Mouse (Mus musculus): ENCODE measurements at regions not wholly inside any gene's neighbourhood (a gene's known extent, or its start where the extent isn't known, plus 50 kb on each side); places are given as distances from the start of the nearest gene placed in this dataset.
A peak's percentile ranks its signal among the peaks of the same experiment; 100 is the strongest.

DNA sequence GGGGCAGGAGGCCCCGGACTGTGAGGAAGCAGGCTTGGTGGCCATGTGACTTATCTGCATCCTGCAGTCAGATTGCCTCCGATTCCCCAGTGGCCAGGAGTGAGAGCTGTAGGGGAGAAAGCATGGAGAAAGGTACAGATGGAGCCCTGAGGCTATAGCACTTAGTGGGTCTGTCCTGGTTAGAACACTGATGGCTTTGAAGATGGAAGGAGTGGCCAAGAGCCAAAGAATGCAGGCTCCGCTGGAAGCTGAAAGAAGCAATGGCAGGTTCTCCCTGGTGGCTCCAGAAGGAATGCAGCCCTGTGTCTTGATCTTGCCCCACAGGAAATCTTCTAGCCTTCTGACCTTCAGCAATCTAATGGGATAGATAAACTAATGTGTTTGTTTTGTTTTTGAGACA, 926.3 kb downstream of the 4930447A16Rik start:
- no peak for DNase-seq

DNA sequence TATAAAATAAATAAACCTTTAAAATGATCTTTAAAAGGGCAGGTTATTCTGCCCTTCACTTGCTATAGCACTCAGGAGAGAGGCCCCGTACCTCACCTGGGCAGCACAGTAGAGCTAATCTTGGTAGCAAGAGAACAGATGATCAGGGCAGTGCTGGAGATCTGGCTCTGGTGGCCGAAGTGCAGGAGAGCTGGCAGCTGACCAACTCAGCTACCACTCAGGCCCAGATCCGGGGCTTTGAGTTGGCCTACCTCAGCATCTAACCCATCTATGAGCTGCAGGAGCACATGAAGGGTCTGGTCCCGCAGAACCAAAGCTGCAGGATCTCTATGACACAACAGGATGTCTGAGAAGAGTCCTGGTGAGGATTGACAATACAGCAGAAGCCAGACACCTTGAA, 928.0 kb downstream of the 4930447A16Rik start:
- no peak for DNase-seq

DNA sequence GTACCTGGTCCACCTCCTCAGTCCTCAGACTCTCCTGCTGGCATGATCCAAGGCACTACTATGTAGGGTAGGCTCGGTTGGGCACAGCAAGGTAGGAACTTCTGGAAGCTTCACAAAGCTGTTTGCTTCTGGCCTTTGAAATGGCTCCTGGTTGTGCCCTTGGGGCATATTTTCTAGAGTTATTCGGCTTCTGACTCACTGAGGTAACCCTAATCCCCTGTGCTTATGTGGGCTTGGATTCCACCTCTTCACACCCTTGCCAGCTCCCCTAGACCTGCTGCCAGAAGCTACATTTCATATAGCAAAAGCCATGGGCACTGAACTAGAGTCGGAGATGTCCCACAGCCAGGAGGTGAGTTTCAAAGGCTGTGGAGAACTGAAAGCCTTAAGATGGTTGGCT, 933.7 kb downstream of the 4930447A16Rik start:
- DNase-seq: no peak

DNA sequence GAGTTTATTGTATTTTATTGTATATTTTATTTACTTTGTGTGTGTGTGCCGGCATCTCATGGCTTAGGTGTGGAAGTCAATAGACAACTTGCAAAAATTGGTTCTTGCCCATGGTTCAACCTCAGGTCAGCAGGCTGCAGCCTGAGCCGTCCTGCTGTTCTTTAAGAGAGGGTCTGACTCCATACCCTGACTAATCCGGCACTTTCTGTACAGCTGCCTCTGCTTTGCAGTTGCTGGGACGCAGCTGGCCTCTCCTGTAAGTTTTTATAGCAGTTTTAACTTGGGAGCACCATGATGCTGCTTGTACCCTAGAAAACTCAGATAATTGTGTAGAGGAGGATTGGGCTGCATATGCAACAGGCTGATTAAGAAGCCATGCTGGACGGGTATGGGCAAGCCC, 938.2 kb downstream of the 4930447A16Rik start:
- DNase-seq: no peak

DNA sequence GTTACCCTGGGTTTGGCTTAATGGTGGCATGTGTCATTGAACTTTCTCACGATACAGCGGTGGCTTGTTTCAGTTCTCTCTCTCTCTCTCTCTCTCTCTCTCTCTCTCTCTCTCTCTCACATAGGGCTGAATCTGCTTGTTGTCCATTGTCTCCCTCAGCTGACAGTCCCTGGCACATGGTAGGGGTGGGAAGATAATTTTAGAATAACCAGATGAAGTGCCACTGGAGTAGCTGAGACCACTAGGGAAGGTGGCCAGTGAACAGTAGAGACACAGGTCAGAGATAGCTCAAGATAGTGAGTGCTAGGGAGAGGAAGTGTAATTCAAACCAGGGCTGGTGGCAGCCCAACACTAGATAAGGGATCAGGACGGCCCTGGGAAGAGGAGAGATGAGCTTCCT, 938.7 kb downstream of the 4930447A16Rik start:
- DNase-seq: no peak

DNA sequence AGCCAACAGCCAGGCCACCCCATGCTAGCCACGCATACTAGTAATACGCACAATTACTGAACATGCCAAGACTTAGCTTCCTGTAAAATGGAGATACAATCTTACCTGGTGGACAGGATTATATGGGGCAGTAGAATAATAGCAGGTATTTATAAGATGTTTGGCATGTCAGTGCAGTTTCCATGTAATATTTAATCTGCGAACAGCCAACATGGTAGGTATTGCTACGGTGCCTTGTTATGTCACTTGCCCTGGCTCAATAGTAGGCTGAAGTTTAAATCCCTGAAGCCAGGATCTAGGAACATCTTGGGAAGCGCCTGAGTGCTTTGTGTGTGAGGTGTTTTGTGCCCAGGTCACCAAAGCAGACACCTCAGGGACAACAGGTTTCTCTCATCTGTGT, 942.3 kb downstream of the 4930447A16Rik start:
- DNase-seq: no peak

DNA sequence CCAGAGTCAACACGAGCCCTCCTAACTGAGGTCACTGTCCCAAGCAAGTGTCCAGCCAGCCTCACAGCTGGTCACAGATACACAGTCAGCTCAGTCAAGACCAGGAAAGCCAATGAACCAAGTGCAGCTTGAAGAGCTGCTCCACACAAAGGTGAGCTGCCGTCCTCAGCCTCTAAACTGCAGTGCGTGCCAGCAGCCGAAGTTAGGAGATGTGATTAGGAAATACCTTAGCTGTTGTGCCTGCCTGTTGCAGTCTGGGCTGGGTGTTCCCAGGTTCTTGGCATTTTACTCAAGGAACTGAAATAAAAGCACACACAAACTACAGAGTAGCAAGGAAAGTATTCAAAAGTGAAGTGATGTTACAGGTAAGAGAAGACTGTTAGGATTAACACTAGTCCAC, 942.9 kb downstream of the 4930447A16Rik start:
- DNase-seq: no peak

DNA sequence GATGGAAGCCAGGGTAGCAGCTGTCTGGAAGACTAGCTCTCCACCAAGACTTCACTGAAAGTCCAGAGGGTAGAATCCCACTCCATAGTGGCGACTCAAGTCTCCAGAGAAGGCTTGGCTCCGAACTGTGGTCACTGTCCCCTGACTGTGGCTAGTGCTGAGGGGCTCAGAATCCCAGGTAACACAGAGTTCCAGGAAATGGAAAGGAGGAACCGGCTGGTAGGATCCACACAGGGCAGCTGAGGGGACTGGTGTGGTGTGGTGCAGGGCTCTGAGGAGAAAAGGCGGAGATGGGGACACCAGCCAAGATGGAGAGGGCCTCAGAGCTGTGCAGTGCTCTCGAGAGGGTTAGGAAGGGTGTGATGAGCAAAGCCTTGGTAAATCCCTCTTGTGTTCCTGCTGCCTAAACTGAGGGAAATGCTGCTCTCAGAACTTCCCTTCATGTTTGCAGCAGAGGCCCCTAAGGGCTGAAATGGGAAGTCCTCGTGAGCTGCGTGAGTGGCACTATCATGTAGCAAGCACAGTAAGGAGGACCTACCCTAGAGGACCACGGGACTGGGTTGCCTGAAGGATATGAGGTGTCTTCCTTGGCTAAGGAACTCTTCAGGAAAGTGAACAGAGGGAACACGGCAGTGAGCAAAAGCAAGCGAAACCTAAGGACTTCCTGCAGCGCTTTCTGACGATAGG, 946.2 kb downstream of the 4930447A16Rik start:
- peak; percentile 90 for DNase-seq

DNA sequence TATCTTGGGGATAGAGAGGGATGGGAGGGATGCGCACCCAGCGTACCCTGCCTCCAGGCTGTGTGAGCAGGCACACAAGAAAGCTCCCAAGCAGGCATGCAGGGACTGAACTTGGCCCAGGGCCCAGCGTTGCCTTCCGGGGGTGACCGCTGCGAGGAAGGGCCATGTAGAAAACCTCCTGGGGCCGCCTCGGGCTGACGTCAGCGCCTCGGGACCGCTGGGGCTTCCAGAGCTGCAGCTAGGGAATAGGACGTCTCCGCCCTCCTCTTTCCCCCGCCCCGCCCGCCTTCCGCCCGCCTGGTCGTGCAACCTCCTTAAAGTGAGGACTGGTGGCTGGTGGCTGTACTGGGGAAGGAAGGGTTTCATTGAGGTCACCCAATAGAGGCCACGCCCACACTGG, 948.4 kb downstream of the 4930447A16Rik start:
- peak; percentile 99 for DNase-seq

DNA sequence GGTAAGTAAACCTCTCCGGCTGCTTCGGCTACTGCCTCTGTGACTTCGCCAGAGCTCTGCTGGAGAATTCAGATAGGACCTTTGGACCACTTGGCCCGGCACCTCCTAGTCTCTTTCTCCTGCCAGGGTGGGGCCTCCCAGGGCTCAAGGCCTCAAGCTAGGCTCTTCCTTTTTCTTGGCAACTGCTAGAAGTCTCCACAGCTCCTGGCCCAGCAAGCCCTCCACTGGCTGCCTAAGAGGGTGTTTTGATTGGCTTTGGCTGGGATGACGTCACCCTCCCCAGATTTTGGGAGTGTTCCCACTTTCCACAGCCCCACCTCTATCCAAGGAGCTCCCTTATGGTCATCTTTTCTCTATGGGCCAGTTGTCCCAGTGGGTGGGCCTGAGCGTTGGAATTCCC, 949.4 kb downstream of the 4930447A16Rik start:
- DNase-seq: peak; percentile 100

DNA sequence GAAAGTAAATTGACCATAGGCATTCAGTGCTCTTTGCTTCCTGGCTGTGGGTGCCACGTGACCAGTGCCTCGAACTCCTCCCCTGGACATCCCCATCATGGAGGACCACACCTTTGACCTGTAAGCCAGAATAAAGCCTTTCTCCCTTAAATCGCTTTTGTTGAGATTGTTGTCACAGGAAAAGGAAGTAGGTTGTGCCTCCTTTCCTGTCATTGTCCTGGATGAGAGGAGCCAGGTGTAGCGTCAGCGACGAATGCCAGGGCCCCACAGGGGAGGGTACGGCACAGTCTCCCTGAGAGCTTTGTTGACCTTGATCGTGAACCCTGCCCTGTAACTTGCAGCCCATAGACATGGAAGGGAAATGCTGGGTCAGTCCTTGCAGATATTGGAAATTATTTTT, 952.8 kb downstream of the 4930447A16Rik start:
- peak; percentile 98 for DNase-seq

DNA sequence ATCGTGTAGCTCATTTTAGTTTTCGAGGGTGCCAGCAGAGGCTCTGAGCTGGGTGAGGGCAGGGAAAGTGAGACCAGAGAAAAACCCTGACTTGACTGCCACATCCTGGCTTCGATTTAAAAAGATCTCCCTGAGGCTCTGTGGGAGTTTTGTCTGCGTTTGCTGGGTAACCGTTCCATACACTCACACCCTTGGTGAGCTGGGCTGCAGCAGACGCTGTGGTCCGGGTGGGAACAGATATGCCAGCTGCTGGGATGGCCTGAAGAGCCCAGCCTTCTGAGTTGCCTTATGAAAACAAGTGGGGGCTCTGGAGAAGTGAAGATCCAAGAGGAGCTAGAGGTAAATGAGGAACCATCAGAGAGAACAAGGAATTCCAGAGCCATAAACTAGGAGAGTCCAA, 962.3 kb downstream of the 4930447A16Rik start:
- no peak for DNase-seq

DNA sequence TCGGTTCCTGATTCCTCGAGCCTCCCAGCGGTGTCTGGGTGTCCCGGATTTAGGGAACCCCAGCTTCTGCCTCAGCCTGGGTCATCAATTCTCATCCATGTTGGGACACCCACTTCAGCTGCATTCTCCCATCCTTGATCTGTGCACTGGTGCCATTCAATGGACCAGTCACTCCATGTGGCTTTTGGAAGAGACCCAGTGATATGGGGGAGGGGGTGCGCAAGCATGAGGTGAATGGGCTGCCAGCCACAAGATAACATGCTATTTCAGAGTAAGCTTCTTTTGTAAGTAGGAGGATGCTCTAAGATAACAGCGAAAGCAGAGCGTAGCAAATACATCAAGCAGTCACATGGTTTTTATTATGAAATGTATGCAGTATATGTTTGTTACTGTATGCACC, 963.1 kb downstream of the 4930447A16Rik start:
- no peak for DNase-seq

DNA sequence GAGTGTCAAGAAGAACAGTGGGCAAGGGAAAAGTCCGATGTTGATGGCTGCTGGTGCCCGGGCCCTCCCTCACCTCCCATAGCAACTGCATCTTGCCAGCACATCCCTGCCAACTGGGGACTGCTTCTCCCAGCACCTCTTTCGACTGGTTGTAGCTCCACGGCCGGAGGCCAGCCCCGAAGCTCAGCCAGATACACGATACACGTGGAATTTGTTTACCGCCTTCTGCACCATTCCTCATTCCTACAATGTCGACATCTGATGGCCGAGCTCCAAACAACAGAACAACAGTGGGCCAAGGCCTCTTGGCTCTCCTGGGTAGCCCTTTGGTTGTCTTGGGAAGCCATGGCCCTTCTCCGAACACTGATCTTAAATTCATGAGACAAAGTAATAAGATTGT, 965.1 kb downstream of the 4930447A16Rik start:
- DNase-seq: peak; percentile 92

DNA sequence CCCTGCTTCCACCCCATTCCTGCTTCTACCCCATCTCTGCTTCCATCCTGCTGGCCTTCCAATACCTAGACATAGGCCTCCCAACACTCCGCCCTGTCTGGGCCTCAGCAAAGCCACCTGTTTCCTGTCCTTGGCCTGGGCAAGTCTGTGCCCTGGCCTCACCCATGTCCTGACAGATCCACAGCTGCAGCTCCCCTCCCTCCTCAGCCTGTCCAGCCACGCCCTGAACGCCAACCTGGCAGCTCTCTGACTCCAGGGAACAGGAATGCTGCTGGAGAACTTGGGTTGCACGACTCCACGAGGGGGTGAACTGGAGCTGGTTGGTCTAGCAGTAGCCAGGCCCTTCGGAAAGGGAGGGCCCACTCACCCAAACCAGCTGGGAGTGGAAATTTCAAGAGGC, 966.1 kb downstream of the 4930447A16Rik start:
- peak; percentile 97 for DNase-seq

DNA sequence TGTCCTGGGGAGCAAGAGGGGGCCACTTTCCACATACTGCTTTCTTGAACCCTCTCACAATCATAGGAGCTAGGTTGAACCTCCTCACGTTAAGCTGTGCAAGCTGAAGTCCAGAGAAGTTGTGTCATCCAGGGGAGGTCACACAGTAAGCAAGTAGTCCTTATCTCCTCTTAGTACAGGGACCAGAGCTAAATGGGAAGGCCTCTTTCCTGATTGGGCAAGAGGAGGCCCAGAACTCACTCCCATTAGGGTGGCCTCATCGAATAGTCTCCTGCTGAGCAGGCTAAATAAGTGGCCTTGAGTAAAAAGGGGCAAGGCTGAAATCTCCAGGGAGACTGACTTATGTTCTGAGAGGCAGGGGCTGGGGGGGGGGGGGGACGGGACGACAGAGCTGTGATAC, 966.5 kb downstream of the 4930447A16Rik start:
- DNase-seq: peak; percentile 92

DNA sequence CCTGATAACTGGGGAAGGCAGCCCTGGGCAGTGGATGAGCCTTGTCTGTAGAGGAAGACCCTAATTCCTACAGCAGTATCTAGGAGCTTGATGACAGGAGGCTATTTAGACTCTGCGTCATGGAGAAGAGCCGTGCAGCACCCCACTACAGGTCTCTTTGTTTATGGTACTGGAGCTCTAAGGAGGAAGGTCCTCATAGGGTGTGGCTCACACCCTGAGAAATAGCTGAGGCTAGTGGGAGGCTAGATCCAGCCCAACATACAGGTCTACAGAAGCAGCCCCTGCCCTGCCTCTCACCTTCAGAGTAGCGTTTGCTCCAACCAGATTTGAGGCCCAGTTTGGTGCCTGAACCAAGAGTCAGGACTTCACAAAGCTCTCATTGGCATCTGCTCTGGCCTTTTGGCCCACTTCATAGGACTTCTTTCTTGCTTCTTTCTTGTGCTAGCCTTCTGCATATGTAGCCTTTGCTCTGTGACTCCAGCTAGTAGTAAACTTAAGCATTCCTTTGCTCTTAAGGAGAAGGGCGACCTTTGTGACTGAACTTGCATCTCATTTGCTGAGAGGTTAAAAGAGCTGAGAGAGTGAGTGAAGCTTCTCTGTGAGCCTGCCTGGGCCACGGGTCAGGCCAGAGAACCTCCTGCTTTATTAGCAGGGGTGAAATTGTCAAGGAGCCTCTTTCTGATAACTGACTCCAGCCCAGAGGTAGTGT, 967.2 kb downstream of the 4930447A16Rik start:
- DNase-seq: peak; percentile 82

DNA sequence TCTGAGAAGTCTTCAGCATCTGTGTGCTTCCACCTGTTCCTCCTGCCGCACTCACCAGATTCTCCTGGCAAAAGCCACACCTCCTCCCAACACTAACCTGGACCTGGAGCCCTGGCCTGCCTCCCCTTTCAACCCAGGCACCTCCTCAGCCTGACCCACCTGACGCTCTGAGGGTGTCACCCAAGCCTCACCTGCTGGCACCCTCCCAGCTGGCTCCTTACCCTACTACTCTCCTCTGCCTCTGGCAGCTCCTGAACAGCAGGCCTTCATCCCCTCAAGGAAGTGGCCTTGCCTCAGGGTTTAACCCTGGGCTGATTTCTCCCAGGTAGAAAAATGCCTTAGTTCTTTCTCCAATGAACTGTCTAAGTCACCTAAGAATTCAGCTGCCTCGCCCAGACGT, 973.5 kb downstream of the 4930447A16Rik start:
- no peak for DNase-seq

DNA sequence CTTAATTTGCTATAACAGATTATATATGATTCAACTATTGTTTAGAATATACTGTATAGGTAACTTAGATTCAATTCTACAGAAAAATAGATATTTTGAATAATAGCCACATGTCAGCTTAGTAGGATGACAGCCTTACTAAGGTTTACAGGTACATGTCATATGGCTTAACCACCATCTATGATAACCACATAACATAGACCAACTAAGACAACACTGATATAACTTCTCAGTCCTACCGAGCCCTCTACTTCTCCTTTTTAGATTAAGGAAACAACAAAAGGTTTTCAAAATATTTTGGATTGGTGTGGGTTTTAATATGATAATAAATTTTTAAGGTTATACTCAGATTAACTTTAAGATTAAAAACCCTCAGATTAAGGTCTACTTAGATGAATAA, 977.4 kb downstream of the 4930447A16Rik start:
- DNase-seq: no peak

DNA sequence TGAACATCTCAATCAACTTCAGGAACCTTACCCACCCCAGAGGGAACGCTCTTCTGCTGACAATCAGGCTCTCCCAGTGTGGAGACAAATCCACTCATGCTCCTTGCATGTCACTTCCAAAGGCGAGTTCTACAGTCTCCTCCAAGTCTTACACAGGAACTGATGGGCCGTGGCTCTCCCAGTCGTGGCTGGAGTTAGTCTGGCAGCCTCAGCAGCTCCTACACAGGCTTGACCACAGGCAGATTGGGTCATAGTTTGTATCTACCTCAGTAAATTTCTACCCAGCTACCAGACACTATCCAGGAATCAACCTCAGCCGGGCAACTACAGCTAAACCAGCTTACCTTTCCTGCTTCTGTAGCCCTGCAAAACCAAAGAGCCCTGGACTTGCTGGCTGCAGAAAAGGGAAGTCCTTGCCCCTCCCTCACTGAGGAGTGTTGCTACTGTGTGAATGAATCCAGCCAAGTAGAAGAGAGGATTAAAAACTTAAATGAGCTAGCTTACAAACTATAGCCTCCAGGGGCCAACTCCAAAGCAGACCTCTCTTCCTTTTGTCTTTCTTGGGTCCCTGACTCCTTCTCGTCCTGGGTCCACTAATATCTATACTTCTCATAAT, 978.5 kb downstream of the 4930447A16Rik start:
- peak; percentile 83 for DNase-seq

DNA sequence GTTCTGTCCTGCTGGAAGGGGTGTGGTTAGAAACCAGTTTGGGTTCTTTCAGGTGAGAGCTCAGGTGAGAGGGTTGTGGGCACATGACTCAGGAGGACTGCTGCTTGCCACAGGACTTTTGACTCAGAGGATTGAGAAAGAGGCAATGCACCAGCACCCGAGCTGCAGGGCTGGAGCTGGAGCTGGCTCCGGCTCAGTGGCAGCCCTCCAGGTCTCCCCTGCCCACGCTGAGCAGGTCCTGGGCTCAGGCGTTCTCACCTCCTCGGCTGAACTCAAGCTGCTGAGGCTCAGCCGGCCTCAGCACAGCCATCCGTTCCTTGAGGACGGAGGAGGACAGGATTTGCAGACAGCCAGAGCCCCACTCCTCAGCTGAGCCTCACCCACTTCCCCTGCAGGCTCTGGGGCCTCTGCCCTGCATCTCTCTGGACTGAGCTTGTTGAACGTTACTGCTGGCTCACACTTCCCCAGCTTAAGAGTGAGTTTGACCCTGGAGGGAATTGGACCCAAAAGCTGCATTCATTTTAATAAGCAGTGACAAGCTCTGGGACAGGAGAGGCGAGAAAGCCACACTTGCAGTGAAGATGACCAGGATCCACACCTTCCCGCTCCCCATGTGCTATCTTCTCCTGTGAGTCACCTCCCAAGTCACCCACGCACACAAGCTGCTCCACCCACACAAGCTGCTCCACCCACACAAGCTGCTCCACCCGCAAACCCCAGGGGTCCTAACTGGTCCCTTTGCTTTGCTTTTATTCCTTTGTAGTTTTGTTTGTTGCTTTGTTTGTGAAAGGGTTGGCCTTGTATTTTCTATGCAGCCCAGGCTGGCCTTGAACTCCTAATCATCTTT, 981.0 kb downstream of the 4930447A16Rik start:
- DNase-seq: peak; percentile 87

DNA sequence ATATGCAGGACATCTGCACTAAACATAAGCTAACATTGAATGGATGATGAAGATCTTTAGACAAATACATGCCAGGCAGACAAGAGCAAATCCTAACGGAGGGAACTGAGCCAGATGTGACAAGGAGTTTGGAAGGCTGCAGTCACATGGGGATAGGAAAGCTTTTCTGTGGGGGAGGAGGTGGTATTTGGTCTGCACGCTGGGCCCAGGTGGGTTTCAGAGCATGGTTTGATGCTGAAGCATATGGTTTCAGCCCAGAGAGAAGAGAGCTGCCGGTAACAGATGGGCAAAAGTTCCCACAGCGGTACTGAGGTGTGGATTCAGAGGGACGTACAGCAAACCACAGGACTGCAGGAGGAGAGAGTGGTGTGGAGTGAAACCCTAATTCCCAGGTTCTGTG, 982.1 kb downstream of the 4930447A16Rik start:
- peak; percentile 73 for DNase-seq

DNA sequence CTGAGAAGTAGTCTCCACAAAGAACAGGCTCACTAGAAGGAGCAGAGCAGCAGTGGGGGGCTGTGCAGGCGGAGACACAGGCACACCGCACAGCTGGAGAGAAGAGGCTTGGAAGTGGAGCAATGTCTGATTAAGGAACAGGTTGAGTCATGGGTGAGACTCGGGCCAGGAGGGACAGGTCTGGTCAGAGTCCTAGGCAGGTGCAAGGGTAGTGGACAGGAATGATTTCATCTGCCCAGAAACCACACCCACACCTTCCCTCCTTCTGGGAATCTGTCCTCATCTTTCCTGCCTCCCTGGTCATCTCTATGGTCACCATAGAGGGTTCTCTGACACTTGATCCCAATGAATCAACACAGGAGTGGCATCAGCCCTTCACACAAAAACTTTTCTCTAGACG, 983.8 kb downstream of the 4930447A16Rik start:
- peak; percentile 74 for DNase-seq
